Mouse (Mus musculus) hindbrain, embryonic 16.5 days (tissue): ENCODE measurements at regions not wholly inside any gene's neighbourhood (a gene's known extent, or its start where the extent isn't known, plus 50 kb on each side); places are given as distances from the start of the nearest gene placed in this dataset.
A peak's percentile ranks its signal among the peaks of the same experiment; 100 is the strongest.
"Not testable (repeated sequence)": the region's sequence is repeated elsewhere in the genome, so short reads cannot be mapped to it uniquely, and the experiment has no call there.

Source experiments
- ATAC-seq: fragments of 200-750 bp; cut with Nextera tagmentation; 2 replicates; pipeline ENCODE4 v1.8.0; 2017; ENCODE audit warnings: moderate TSS enrichment, moderate library complexity
- H3K27ac ChIP-seq: fragments of 300-500 bp; sonication (generic); 2 replicates; pipeline ENCODE4 v1.5.1; 2014; ENCODE audit warnings: low read depth, mild to moderate bottlenecking, control low read depth, low read length, moderate library complexity
- H3K27me3 ChIP-seq: fragments of 300-500 bp; sonication (generic); replicated peaks from 2 replicates; pipeline ENCODE4 v1.6.1; 2014; ENCODE audit warnings: low read length; ENCODE audit not compliant: control insufficient read depth, insufficient read depth
- H3K36me3 ChIP-seq: fragments of 300-500 bp; sonication (generic); 2 replicates; pipeline ENCODE4 v1.6.1; 2014; ENCODE audit warnings: mild to moderate bottlenecking, low read length, moderate library complexity, mixed read lengths; ENCODE audit not compliant: control insufficient read depth, insufficient read depth
- H3K4me1 ChIP-seq: fragments of 300-500 bp; sonication (generic); 2 replicates; pipeline ENCODE4 v1.6.1; 2014; ENCODE audit warnings: low read depth, low read length; ENCODE audit not compliant: control insufficient read depth, insufficient read depth
- H3K4me2 ChIP-seq: fragments of 300-500 bp; sonication (generic); 2 replicates; pipeline ENCODE4 v1.6.1; 2014; ENCODE audit warnings: mild to moderate bottlenecking, low read length, control low read depth, moderate library complexity
- H3K4me3 ChIP-seq: fragments of 300-500 bp; sonication (generic); 2 replicates; pipeline ENCODE4 v1.5.1; 2014; ENCODE audit warnings: mild to moderate bottlenecking, low read length, control low read depth, moderate library complexity
- H3K9ac ChIP-seq: fragments of 300-500 bp; sonication (generic); 2 replicates; pipeline ENCODE4 v1.6.1; 2014; ENCODE audit warnings: low read depth, mild to moderate bottlenecking, control low read depth, low read length, moderate library complexity
- H3K9me3 ChIP-seq: fragments of 300-500 bp; sonication (generic); 2 replicates; pipeline ENCODE4 v1.6.1; 2014; ENCODE audit warnings: mild to moderate bottlenecking, low read length, moderate library complexity; ENCODE audit not compliant: control insufficient read depth
- WGBS: fragments of 180-500 bp; shearing (Covaris S2); extraction: QIAGEN DNeasy Blood & Tissue Kit; methylation state at CpG from one replicate; pipeline ENCODE4 v1.1.7; 2014; 5-methylcytosine and 5-hydroxymethylcytosine counted together

GRCm38 (mm10) chr3:109256723-109257122 is 83.7 kb upstream of the Vav3 start:
- Histone ChIP-seq H3K9ac (no peak overlapping the region), H3K27ac (no peak overlapping the region), H3K27me3 (no peaks in the 10 kb centered on the region), H3K4me2 (no peak overlapping the region), H3K9me3 (no peaks in the 10 kb centered on the region), H3K36me3 (no peaks in the 10 kb centered on the region), H3K4me1 (no peaks in the 10 kb centered on the region), H3K4me3 (no peak overlapping the region)
- 67% methylated on average over 5 of the region's 5 CpGs for WGBS
- ATAC-seq: 0 out of 2 replicates have a peak, but pooled peaks have one; percentile 11

GRCm38 (mm10) chr3:109266947-109267346 is 73.5 kb upstream of the Vav3 start:
- not testable (repeated sequence) for H3K4me3 ChIP-seq, H3K27ac ChIP-seq, H3K36me3 ChIP-seq, H3K4me1 ChIP-seq, H3K27me3 ChIP-seq, H3K4me2 ChIP-seq, ATAC-seq, H3K9me3 ChIP-seq, H3K9ac ChIP-seq
- WGBS: 77% methylated on average over 7 of the region's 8 CpGs

- Histone ChIP-seq H3K27me3 (no peaks in the 10 kb centered on the region), H3K9me3 (no peaks in the 10 kb centered on the region), H3K4me1 (no peaks in the 10 kb centered on the region; the same call in 1 of the 2 replicates), H3K9ac (no peak overlapping the region), H3K27ac (no peak overlapping the region), H3K36me3 (no peaks in the 10 kb centered on the region), H3K4me2 (no peak overlapping the region), H3K4me3 (no peak overlapping the region)
- WGBS: 14% methylated on average over 1 of the region's 1 CpGs
- no peak for ATAC-seq
Measured at GRCm38 (mm10) chr3:109270783-109271182, 69.7 kb upstream of the Vav3 start.

- H3K27me3 ChIP-seq: no peaks in the 10 kb centered on the region
- no peak overlapping the region for H3K27ac ChIP-seq
- H3K4me2 ChIP-seq: no peak overlapping the region
- H3K9me3 ChIP-seq: no peaks in the 10 kb centered on the region
- 24% methylated on average over 5 of the region's 5 CpGs for WGBS
- H3K36me3 ChIP-seq: no peaks in the 10 kb centered on the region
- ATAC-seq: peak; percentile 64; the same call in 1 of the 2 replicates
- no peak overlapping the region for H3K4me3 ChIP-seq
- H3K4me1 ChIP-seq: no peaks in the 10 kb centered on the region; the same call in 1 of the 2 replicates
- H3K9ac ChIP-seq: no peak overlapping the region
Measured at GRCm38 (mm10) chr3:109273074-109273801, 67.2 kb upstream of the Vav3 start.

GRCm38 (mm10) chr3:109273802-109274155 is 66.7 kb upstream of the Vav3 start:
- ATAC-seq: no peak
- Histone ChIP-seq H3K9me3 (no peaks in the 10 kb centered on the region), H3K27me3 (no peaks in the 10 kb centered on the region), H3K4me1 (no peaks in the 10 kb centered on the region; the same call in 1 of the 2 replicates), H3K4me3 (no peak overlapping the region), H3K9ac (no peak overlapping the region), H3K27ac (no peak overlapping the region), H3K4me2 (no peak overlapping the region), H3K36me3 (no peaks in the 10 kb centered on the region)
- WGBS: 67% methylated on average over 4 of the region's 4 CpGs

GRCm38 (mm10) chr3:109279086-109279485 is 61.4 kb upstream of the Vav3 start:
- Histone ChIP-seq H3K4me1 (no peaks in the 10 kb centered on the region), H3K27me3 (no peaks in the 10 kb centered on the region), H3K4me3 (no peak overlapping the region), H3K4me2 (no peak overlapping the region), H3K9ac (no peak overlapping the region), H3K36me3 (no peaks in the 10 kb centered on the region), H3K27ac (no peak overlapping the region), H3K9me3 (no peaks in the 10 kb centered on the region; the same call in 1 of the 2 replicates)
- ATAC-seq: no peak
- WGBS: 42% methylated on average over 1 of the region's 1 CpGs

GRCm38 (mm10) chr3:109286590-109286989 is 53.9 kb upstream of the Vav3 start:
- Histone ChIP-seq H3K4me2 (no peak overlapping the region), H3K27me3 (no peaks in the 10 kb centered on the region), H3K36me3 (no peaks in the 10 kb centered on the region), H3K27ac (no peak overlapping the region), H3K4me1 (no peaks in the 10 kb centered on the region), H3K9ac (no peak overlapping the region), H3K4me3 (no peak overlapping the region), H3K9me3 (no peaks in the 10 kb centered on the region; the same call in 1 of the 2 replicates)
- no peak for ATAC-seq
- 67% methylated on average over 1 of the region's 1 CpGs for WGBS
